Mouse (Mus musculus): ENCODE measurements around the gene Il4. TPM values are rescaled to one million over a fixed set of nuclear protein-coding genes. Genes with fewer than 3 reads are reported as not detected.

Il4 gene
- polyA plus RNA-seq (2012; rRNA removed) = not detected in 2 replicates

DNA sequence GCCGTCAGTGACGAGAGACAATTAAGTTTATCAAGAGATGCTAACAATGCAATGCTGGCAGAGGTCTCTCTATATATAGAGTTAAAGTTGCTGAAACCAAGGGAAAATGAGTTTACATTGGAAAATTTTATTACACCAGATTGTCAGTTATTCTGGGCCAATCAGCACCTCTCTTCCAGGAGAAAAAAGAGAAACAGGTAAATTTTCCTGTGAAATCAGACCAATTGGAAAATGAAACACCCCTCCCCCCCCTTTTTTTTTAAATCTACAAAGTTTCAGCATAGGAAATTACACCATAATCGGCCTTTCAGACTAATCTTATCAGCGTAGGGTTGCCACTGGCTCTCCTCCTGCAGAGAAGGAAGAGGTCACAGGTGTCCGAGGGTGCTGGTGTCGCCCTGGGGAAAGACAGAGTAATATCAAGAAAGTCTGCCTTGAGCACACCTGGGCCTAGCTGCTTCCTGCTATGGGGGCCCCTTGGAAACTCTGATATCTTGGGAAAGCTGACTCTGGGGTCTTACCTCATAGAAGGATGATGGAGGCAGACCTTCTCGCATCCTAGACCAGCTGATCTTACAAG lies at the start of gene Il4:
Gene Il4, minus strand, starts transcription at position 51 of the 580 bp plus-strand sequence.

GRCm38 (mm10) chr11:53634556-53634955 lies 16.1 kb upstream of the Il4 start, which contains the start of gene Il13:
Il13 (minus strand) TSS chr11:53634702.

GRCm38 (mm10) chr11:53567224-53568014 lies 51.0 kb downstream of the Il4 start, which contains the start of gene Kif3a:
Kif3a (plus strand) TSS chr11:53567379.

Other genes with a start within 250 kb of the Il4 start
- gene Leap2, start 195.5 kb downstream of the Il4 start, polyA plus RNA-seq (2012; rRNA removed) = not detected in 2 replicates
- gene Uqcrq, start 187.8 kb downstream of the Il4 start, polyA plus RNA-seq (2012; rRNA removed) = 626 and 825 TPM in 2 replicates
- 0.29 and 0.31 TPM in 2 replicates for gene Gdf9, start 187.6 kb downstream of the Il4 start, polyA plus RNA-seq (2012; rRNA removed)
- 0.06 and 0.22 TPM in 2 replicates for gene Gm10447, start 161.6 kb downstream of the Il4 start, polyA plus RNA-seq (2012; rRNA removed)
- gene Shroom1, start 161.5 kb downstream of the Il4 start, polyA plus RNA-seq (2012; rRNA removed) = 1.8 and 2.1 TPM in 2 replicates
- not detected in 2 replicates for gene Gm9837, start 148.2 kb downstream of the Il4 start, polyA plus RNA-seq (2012; rRNA removed)
- gene Gm9945, start 138.5 kb downstream of the Il4 start, polyA plus RNA-seq (2012; rRNA removed) = not detected in 2 replicates
- 2.0 and 2.2 TPM in 2 replicates for gene Sowaha, start 138.4 kb downstream of the Il4 start, polyA plus RNA-seq (2012; rRNA removed)
- gene Sept8, start 99.4 kb downstream of the Il4 start, polyA plus RNA-seq (2012; rRNA removed) = 23.9 and 26.4 TPM in 2 replicates
- gene Kif3a, start 51.3 kb downstream of the Il4 start, polyA plus RNA-seq (2012; rRNA removed) = 1.8 and 2.5 TPM in 2 replicates
- gene Il13, start 16.0 kb upstream of the Il4 start, polyA plus RNA-seq (2012; rRNA removed) = not detected in 2 replicates
- 3.4 and 3.9 TPM in 2 replicates for gene Rad50, start 88.7 kb upstream of the Il4 start, polyA plus RNA-seq (2012; rRNA removed)
- not detected in 2 replicates for gene Il5, start 102.1 kb upstream of the Il4 start, polyA plus RNA-seq (2012; rRNA removed)
- gene Irf1, start 151.3 kb upstream of the Il4 start, polyA plus RNA-seq (2012; rRNA removed) = 228 and 287 TPM in 2 replicates
- gene Gm17334, start 154.5 kb upstream of the Il4 start, polyA plus RNA-seq (2012; rRNA removed) = 0.39 and 1.2 TPM in 2 replicates
- gene Gm12216, start 240.6 kb upstream of the Il4 start, polyA plus RNA-seq (2012; rRNA removed) = 5.9 and 8.2 TPM in 2 replicates

All from colon, adult 2 months (tissue).